Mouse (Mus musculus) heart, adult 2 months (tissue): ENCODE measurements at regions not wholly inside any gene's neighbourhood (a gene's known extent, or its start where the extent isn't known, plus 50 kb on each side); places are given as distances from the start of the nearest gene placed in this dataset.

Experiments
- CTCF ChIP-seq: fragments of 200-600 bp; IDR thresholded peaks from 2 replicates; pipeline ENCODE4 v1.8.1; 2022; ENCODE audit warnings: antibody characterized with exemption, mild to moderate bottlenecking, moderate library complexity
- EP300 ChIP-seq: fragments of 200-500 bp; IDR thresholded peaks from 2 replicates; pipeline ENCODE4 v1.6.1; 2011; ENCODE audit warnings: low read depth, low read length, control low read depth; ENCODE audit not compliant: insufficient read depth
- POLR2A ChIP-seq: fragments of 200-500 bp; IDR thresholded peaks from 2 replicates; pipeline ENCODE4 v1.6.1; 2011; ENCODE audit warnings: mild to moderate bottlenecking, low read depth, low read length, control low read depth; ENCODE audit not compliant: insufficient read depth

DNA sequence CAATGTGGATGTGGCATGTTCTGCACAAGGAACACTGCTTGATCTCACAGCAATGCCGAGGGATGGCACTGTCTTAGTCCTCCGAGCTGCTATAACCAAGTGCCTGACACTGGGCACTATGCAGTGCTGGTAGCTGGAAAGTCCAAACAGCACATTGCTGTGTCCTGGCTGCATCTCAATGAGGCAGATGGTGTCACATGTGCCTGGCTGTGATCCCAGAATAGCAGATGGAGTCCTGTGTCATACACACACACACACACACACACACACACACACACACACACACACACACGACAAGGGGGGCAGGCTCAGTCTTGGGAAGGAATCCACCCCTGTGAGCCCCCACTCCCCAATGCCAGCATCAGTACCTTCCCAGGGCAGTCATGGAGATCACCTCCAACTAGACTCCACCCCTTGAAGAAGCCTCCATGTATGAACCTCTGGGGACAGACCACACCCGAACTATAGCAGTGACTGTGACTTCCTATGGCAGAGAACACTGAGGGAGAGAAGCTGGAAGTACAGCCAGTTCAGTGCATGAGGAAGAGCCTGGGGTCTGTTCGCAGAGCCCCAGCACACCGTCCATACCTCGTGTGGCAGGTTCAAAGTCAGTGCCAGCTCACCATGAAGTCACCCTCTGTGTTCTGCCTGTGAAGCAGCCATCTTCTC lies 160.3 kb downstream of the Cryba4 start:
- TF ChIP-seq CTCF = no peak
- no peak for TF ChIP-seq POLR2A
- TF ChIP-seq EP300 = no peak
